Mouse (Mus musculus): ENCODE data around the gene Tmem267.

DNA sequence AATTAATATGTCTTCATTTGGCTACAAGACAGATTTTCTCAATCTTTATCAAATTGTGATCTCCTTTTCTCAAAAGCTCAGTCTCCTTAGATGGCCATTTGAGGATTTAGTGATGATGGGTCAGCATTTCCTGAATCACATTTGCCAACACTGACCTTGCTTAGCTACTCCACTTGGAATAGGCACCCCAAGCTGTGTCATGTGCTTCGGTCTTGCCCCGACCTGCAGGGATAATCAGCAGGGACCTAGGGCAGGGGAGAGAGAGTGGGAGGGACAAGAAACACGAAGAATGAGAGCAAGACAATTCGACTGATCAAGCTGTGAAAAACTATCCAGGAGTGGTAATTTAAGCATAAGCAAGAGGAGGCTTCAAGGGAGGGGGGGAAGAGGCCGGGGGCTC is 156.9 kb downstream of the Tmem267 start:
- no peak for TF ChIP-seq POLR2AphosphoS5 (IDR thresholded peaks at IDR 0.05; ENCODE audit: insufficient replicate concordance, low read depth, low read length)
- no peak for TF ChIP-seq CTCF (IDR thresholded peaks at IDR 0.05; ENCODE audit: low read depth, low read length)

Measured in G1E (cell line).